In genomic region chr5:30342601-30343015, GRCm38 (mm10) we compare ENCODE assay signal across 8 mouse cellular contexts.
DNase-seq lines count a peak whose midpoint lies in the region; ATAC-seq lines count a peak whose summit lies in the region.

No protein-coding gene starts in this region.

- H3K4me1 ChIP-seq in heart, embryonic 10.5 days, result peaks cover 16% of the 10 kb centered on the region
- peaks cover 13% of the 10 kb centered on the region for H3K4me1 ChIP-seq in embryonic facial prominence, embryonic 15.5 days
- no peaks in the 10 kb centered on the region for H3K4me1 ChIP-seq in limb, embryonic 11.5 days (ENCODE audit: control insufficient read depth, insufficient read depth, low read length)
- H3K4me1 ChIP-seq in stomach, embryonic 16.5 days (ENCODE audit: control insufficient read depth, insufficient read depth, low read length), result 0 out of 2 replicates have a peak, but pooled peaks cover 4% of the 10 kb centered on the region

- peak overlapping the region; percentile 44 for H3K4me2 ChIP-seq in embryonic facial prominence, embryonic 15.5 days (replicated peaks)
- peak overlapping the region; percentile 38; the same call in 1 of the 2 replicates for H3K4me2 ChIP-seq in limb, embryonic 11.5 days (ENCODE audit: low read depth, severe bottlenecking)
- H3K4me2 ChIP-seq in stomach, embryonic 16.5 days (ENCODE audit: low read depth, low read length), result peak overlapping the region; percentile 46

- DNase-seq in heart, embryonic 10.5 days (ENCODE audit: low spot score), result no peak
- no peak for DNase-seq in heart, postnatal 14 days
- DNase-seq in ES-CJ7 (ENCODE audit: low read depth, low spot score), result peak; percentile 11
- DNase-seq in limb, embryonic 11.5 days (ENCODE audit: low spot score), result no peak
- no peak for DNase-seq in kidney, postnatal 25 days

- no peaks in the 10 kb centered on the region for H3K9me3 ChIP-seq in heart, embryonic 10.5 days
- no peaks in the 10 kb centered on the region for H3K9me3 ChIP-seq in embryonic facial prominence, embryonic 15.5 days (replicated peaks)
- no peaks in the 10 kb centered on the region for H3K9me3 ChIP-seq in limb, embryonic 11.5 days (ENCODE audit: control insufficient read depth, low read length)
- no peaks in the 10 kb centered on the region for H3K9me3 ChIP-seq in stomach, embryonic 16.5 days (replicated peaks; ENCODE audit: control insufficient read depth, low read length)

- peaks cover 15% of the 10 kb centered on the region for H3K27me3 ChIP-seq in heart, embryonic 10.5 days (ENCODE audit: insufficient read depth, poor library complexity, severe bottlenecking)
- H3K27me3 ChIP-seq in embryonic facial prominence, embryonic 15.5 days, result no peaks in the 10 kb centered on the region
- H3K27me3 ChIP-seq in limb, embryonic 11.5 days (ENCODE audit: control insufficient read depth, insufficient read depth, low read length), result peaks cover 3% of the 10 kb centered on the region; the same call in 1 of the 2 replicates
- no peaks in the 10 kb centered on the region for H3K27me3 ChIP-seq in stomach, embryonic 16.5 days (ENCODE audit: control insufficient read depth, insufficient read depth, low read length)

- WGBS in heart, embryonic 10.5 days, result 7% methylated on average over 17 of the region's 17 CpGs
- WGBS in embryonic facial prominence, embryonic 15.5 days, result 6% methylated on average over 17 of the region's 17 CpGs
- 7% methylated on average over 17 of the region's 17 CpGs for WGBS in limb, embryonic 11.5 days
- WGBS in stomach, embryonic 16.5 days, result 7% methylated on average over 17 of the region's 17 CpGs

- H3K4me3 ChIP-seq in heart, embryonic 10.5 days, result peak overlapping the region; percentile 51
- peak overlapping the region; percentile 17 for H3K4me3 ChIP-seq in embryonic facial prominence, embryonic 15.5 days (replicated peaks)
- H3K4me3 ChIP-seq in limb, embryonic 11.5 days (ENCODE audit: low read depth, low read length), result no peak overlapping the region
- H3K4me3 ChIP-seq in stomach, embryonic 16.5 days (replicated peaks; ENCODE audit: low read length), result peak overlapping the region; percentile 18

- no peak overlapping the region for H3K27ac ChIP-seq in heart, embryonic 10.5 days
- H3K27ac ChIP-seq in embryonic facial prominence, embryonic 15.5 days (replicated peaks), result no peak overlapping the region
- H3K27ac ChIP-seq in limb, embryonic 11.5 days (replicated peaks; ENCODE audit: low read depth, low read length), result no peak overlapping the region
- H3K27ac ChIP-seq in stomach, embryonic 16.5 days (ENCODE audit: low read length), result no peak overlapping the region

- no peak overlapping the region for H3K9ac ChIP-seq in embryonic facial prominence, embryonic 15.5 days
- no peak overlapping the region for H3K9ac ChIP-seq in limb, embryonic 11.5 days (ENCODE audit: low read length)
- peak overlapping the region; percentile 16; the same call in 1 of the 2 replicates for H3K9ac ChIP-seq in stomach, embryonic 16.5 days (ENCODE audit: low read length)

- H3K36me3 ChIP-seq in heart, embryonic 10.5 days, result no peaks in the 10 kb centered on the region
- H3K36me3 ChIP-seq in embryonic facial prominence, embryonic 15.5 days, result no peaks in the 10 kb centered on the region
- H3K36me3 ChIP-seq in limb, embryonic 11.5 days (ENCODE audit: control insufficient read depth, insufficient read depth, low read length), result no peaks in the 10 kb centered on the region
- no peaks in the 10 kb centered on the region for H3K36me3 ChIP-seq in stomach, embryonic 16.5 days (ENCODE audit: control insufficient read depth, insufficient read depth, low read length)

- intact Hi-C loops in heart, postnatal 14 days (cut with DNase I), result no loop called here

- ATAC-seq in embryonic facial prominence, embryonic 15.5 days (ENCODE audit: insufficient number of reproducible peaks, low FRiP score, low TSS enrichment, low read depth), result no peak
- no peak for ATAC-seq in limb, embryonic 11.5 days (ENCODE audit: insufficient number of reproducible peaks, low FRiP score, low TSS enrichment, low read depth)
- ATAC-seq in stomach, embryonic 16.5 days (ENCODE audit: insufficient read depth, low FRiP score), result 0 out of 2 replicates have a peak, but pooled peaks have one; percentile 12
- ATAC-seq in inflammation-experienced regulatory T-cells, adult 6 months, result no peak
